Mouse (Mus musculus) neural tube, embryonic 15.5 days (tissue): ENCODE data around the gene Psmb3. TPM values are rescaled to one million over a fixed set of nuclear protein-coding genes. Genes with fewer than 3 reads are reported as not detected.

ENCODE experiments used
- ATAC-seq: fragments of 200-750 bp; cut with Nextera tagmentation; 2 replicates; pipeline ENCODE4 v1.8.0; 2017; ENCODE audit warnings: mild to moderate bottlenecking, moderate TSS enrichment, moderate library complexity; ENCODE audit not compliant: low FRiP score
- H3K27ac ChIP-seq: fragments of 300-500 bp; sonication (generic); replicated peaks from 2 replicates; pipeline ENCODE4 v1.5.1; 2015; ENCODE audit warnings: mild to moderate bottlenecking, inconsistent platforms
- H3K27me3 ChIP-seq: fragments of 300-500 bp; sonication (generic); replicated peaks from 2 replicates; pipeline ENCODE4 v1.6.1; 2015; ENCODE audit warnings: inconsistent platforms
- H3K36me3 ChIP-seq: fragments of 300-500 bp; sonication (generic); 2 replicates; pipeline ENCODE4 v1.6.1; 2015; ENCODE audit warnings: inconsistent platforms
- H3K4me1 ChIP-seq: fragments of 300-500 bp; sonication (generic); 2 replicates; pipeline ENCODE4 v1.6.1; 2015; ENCODE audit warnings: inconsistent platforms
- H3K4me2 ChIP-seq: fragments of 300-500 bp; sonication (generic); 2 replicates; pipeline ENCODE4 v1.6.1; 2015; ENCODE audit warnings: inconsistent platforms, mild to moderate bottlenecking, moderate library complexity
- H3K4me3 ChIP-seq: fragments of 300-500 bp; sonication (generic); replicated peaks from 2 replicates; pipeline ENCODE4 v1.5.1; 2015; ENCODE audit warnings: mild to moderate bottlenecking, inconsistent platforms
- H3K9ac ChIP-seq: fragments of 300-500 bp; sonication (generic); replicated peaks from 2 replicates; pipeline ENCODE4 v1.6.1; 2015; ENCODE audit warnings: mild to moderate bottlenecking, inconsistent platforms
- H3K9me3 ChIP-seq: fragments of 300-500 bp; sonication (generic); replicated peaks from 2 replicates; pipeline ENCODE4 v1.6.1; 2016; ENCODE audit warnings: inconsistent platforms
- WGBS: fragments of 180-500 bp; shearing (Covaris S2); methylation state at CpG from one replicate; pipeline ENCODE4 v1.1.7; 2015; ENCODE audit warnings: mixed read lengths; 5-methylcytosine and 5-hydroxymethylcytosine counted together
- polyA plus RNA-seq: library from polyadenylated mRNA; unstranded; fragments of >200 nt; fragmentation: Nextera tagmentation; extraction: Ambion mirVana; gene quantifications from 2 replicates; pipeline ENCODE4 v1.2.1, GENCODE M21; 2015

Psmb3 gene
- polyA plus RNA-seq, 1 experiment from 2014 or later = 459 TPM

DNA sequence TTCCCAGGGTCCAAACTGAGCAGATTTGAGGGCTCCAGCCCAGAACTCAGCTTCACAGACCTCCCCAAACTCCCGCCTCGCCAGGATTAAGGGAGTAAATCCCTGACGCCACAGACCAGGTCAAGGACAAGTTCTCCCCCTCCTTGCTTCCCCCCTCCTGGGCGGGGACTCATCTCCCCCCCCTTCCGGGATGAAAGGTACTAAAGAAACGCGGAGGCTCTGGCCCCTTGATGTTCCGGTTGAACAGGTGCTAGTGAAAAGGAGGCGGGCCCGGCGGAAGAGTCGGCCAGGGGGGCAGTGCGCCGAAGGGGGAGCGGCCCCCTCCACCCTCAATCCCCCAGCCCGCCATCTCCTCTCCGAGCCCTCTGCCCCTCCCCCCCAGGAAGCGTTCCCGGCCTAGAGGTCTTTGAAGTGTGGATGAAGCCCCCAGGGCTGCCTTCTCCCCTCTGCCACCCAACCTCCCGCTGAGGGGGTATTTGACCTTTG lies 41.5 kb upstream of the Psmb3 start:
- H3K4me2 ChIP-seq = peak overlapping the region; percentile 88
- no peak for ATAC-seq
- no peak overlapping the region for H3K27ac ChIP-seq
- H3K4me1 ChIP-seq = peaks cover 50% of the 10 kb centered on the region
- peaks cover 19% of the 10 kb centered on the region for H3K27me3 ChIP-seq
- no peaks in the 10 kb centered on the region for H3K9me3 ChIP-seq
- no peak overlapping the region for H3K9ac ChIP-seq
- WGBS = under 1% methylated on average over 20 of the region's 20 CpGs
- H3K36me3 ChIP-seq = peaks cover 6% of the 10 kb centered on the region
- H3K4me3 ChIP-seq = peak overlapping the region; percentile 82

- Histone ChIP-seq H3K27ac (peak overlapping the region; percentile 82; the same call in 1 of the 2 replicates), H3K4me2 (peak overlapping the region; percentile 88), H3K9ac (peak overlapping the region; percentile 73; the same call in 1 of the 2 replicates), H3K9me3 (no peaks in the 10 kb centered on the region), H3K36me3 (peaks cover 12% of the 10 kb centered on the region), H3K4me3 (peak overlapping the region; percentile 82), H3K27me3 (peaks cover 19% of the 10 kb centered on the region), H3K4me1 (peaks cover 50% of the 10 kb centered on the region)
- WGBS = 2% methylated on average over 21 of the region's 21 CpGs
- ATAC-seq = no peak
These were observed 40.8 kb upstream of the Psmb3 start for GRCm38 (mm10) chr11:97662207-97662892.

GRCm38 (mm10) chr11:97662893-97663527 lies 40.2 kb upstream of the Psmb3 start, which contains the start of gene Mllt6:
Gene Mllt6 (plus strand): TSS chr11:97663414.
- H3K27ac ChIP-seq = peak within 1 kb of the TSS; percentile 82
- peaks cover 50% of the 10 kb centered on the region for H3K4me1 ChIP-seq

DNA sequence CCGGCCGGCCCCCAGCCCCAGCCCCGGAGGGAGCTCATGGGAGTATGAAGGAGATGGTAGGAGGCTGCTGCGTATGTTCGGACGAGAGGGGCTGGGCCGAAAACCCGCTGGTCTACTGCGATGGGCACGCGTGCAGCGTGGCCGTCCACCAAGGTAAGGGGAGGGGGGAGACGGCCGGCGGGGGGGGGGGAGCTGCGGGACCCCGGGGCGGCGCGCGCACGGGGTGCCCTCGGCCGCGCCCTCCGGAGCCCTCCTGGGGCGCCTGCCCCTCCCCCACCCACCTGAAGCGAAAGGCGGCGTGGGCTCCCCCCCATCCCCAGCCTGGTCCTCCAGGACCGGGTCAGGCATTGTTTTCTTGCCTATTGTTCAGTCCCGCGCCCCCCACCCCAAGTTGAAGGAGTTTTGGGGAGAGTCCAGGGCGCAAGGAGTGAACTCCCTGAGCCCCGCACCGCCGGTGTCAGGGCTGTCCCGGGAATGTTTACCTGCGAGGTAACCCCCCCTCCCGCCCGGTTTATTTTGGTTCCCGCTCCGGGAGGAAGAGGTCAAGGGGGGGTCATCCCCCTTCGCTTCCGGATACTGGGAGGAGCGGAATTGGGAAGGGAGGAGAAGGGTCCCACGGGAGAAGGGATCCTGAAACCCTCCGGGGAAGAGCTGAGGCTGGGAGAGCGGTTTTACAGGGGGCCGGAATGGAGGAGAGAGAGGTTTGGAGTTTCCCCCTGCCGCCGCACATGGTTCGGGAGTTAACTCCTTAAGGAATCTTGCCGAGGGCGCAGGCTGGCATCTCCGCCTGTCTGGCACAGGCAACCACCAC lies 39.5 kb upstream of the Psmb3 start:
- peaks cover 50% of the 10 kb centered on the region for H3K4me1 ChIP-seq
- peak; percentile 42; the same call in 1 of the 2 replicates for ATAC-seq
- H3K27me3 ChIP-seq = peaks cover 19% of the 10 kb centered on the region
- H3K36me3 ChIP-seq = peaks cover 21% of the 10 kb centered on the region
- whole genome bisulfite sequencing = 1% methylated on average over 35 of the region's 57 CpGs
- H3K9ac ChIP-seq = peak overlapping the region; percentile 73
- peak overlapping the region; percentile 82 for H3K4me3 ChIP-seq
- H3K27ac ChIP-seq = peak overlapping the region; percentile 82
- no peaks in the 10 kb centered on the region for H3K9me3 ChIP-seq
- H3K4me2 ChIP-seq = peak overlapping the region; percentile 88

More at GRCm38 (mm10) chr11:97662893-97663527, 40.2 kb upstream of the Psmb3 start, which contains the start of gene Mllt6:
- peak within 1 kb of the TSS; percentile 82 for H3K4me3 ChIP-seq
- under 1% methylated on average over 22 of the region's 76 CpGs for WGBS
- H3K4me2 ChIP-seq = peak within 1 kb of the TSS; percentile 88
- peak; percentile 76 for ATAC-seq
- no peaks in the 10 kb centered on the region for H3K9me3 ChIP-seq
- peaks cover 19% of the 10 kb centered on the region for H3K27me3 ChIP-seq
- peak within 1 kb of the TSS; percentile 73 for H3K9ac ChIP-seq
- H3K36me3 ChIP-seq = peaks cover 15% of the 10 kb centered on the region

- H3K9ac ChIP-seq = peak overlapping the region; percentile 73
- peaks cover 19% of the 10 kb centered on the region for H3K27me3 ChIP-seq
- H3K27ac ChIP-seq = peak overlapping the region; percentile 82; the same call in 1 of the 2 replicates
- no peak for ATAC-seq
- H3K4me2 ChIP-seq = peak overlapping the region; percentile 88
- peaks cover 52% of the 10 kb centered on the region for H3K4me1 ChIP-seq
- WGBS = 0% methylated on average over 7 of the region's 8 CpGs
- H3K4me3 ChIP-seq = peak overlapping the region; percentile 82
- peaks cover 25% of the 10 kb centered on the region for H3K36me3 ChIP-seq
- H3K9me3 ChIP-seq = no peaks in the 10 kb centered on the region
These were observed 38.9 kb upstream of the Psmb3 start for GRCm38 (mm10) chr11:97664339-97664665.

GRCm38 (mm10) chr11:97664771-97665240 lies 38.4 kb upstream of the Psmb3 start:
- Histone ChIP-seq H3K4me3 (peak overlapping the region; percentile 82), H3K4me2 (peak overlapping the region; percentile 88), H3K27ac (0 out of 2 replicates have a peak overlapping the region, but pooled peaks have one; percentile 0), H3K27me3 (peaks cover 19% of the 10 kb centered on the region), H3K36me3 (peaks cover 30% of the 10 kb centered on the region), H3K9ac (0 out of 2 replicates have a peak overlapping the region, but pooled peaks have one; percentile 4), H3K4me1 (peaks cover 52% of the 10 kb centered on the region), H3K9me3 (no peaks in the 10 kb centered on the region)
- WGBS = 37% methylated on average over 6 of the region's 6 CpGs
- ATAC-seq = no peak

- WGBS = 89% methylated on average over 13 of the region's 13 CpGs
- no peak for ATAC-seq
- Histone ChIP-seq H3K36me3 (peaks cover 36% of the 10 kb centered on the region), H3K9me3 (no peaks in the 10 kb centered on the region), H3K4me1 (peaks cover 51% of the 10 kb centered on the region), H3K4me2 (peak overlapping the region; percentile 88), H3K4me3 (peak overlapping the region; percentile 82; the same call in 1 of the 2 replicates), H3K27ac (no peak overlapping the region), H3K27me3 (peaks cover 19% of the 10 kb centered on the region), H3K9ac (no peak overlapping the region)
These were observed 37.8 kb upstream of the Psmb3 start for GRCm38 (mm10) chr11:97665431-97665830.

GRCm38 (mm10) chr11:97666221-97666620 lies 37.0 kb upstream of the Psmb3 start:
- no peak for ATAC-seq
- H3K36me3 ChIP-seq = peaks cover 41% of the 10 kb centered on the region
- whole genome bisulfite sequencing = 89% methylated on average over 7 of the region's 7 CpGs

GRCm38 (mm10) chr11:97666794-97667193 lies 36.4 kb upstream of the Psmb3 start:
- Histone ChIP-seq H3K4me1 (peaks cover 38% of the 10 kb centered on the region), H3K27me3 (peaks cover 7% of the 10 kb centered on the region), H3K9ac (no peak overlapping the region), H3K4me3 (no peak overlapping the region), H3K4me2 (no peak overlapping the region), H3K36me3 (peaks cover 47% of the 10 kb centered on the region), H3K27ac (no peak overlapping the region), H3K9me3 (no peaks in the 10 kb centered on the region)
- ATAC-seq = no peak
- WGBS = 95% methylated on average over 15 of the region's 15 CpGs

More at GRCm38 (mm10) chr11:97666221-97666620, 37.0 kb upstream of the Psmb3 start:
- no peak overlapping the region for H3K9ac ChIP-seq
- no peak overlapping the region for H3K4me3 ChIP-seq
- H3K27me3 ChIP-seq = peaks cover 13% of the 10 kb centered on the region
- H3K27ac ChIP-seq = no peak overlapping the region
- H3K4me1 ChIP-seq = peaks cover 43% of the 10 kb centered on the region
- H3K4me2 ChIP-seq = no peak overlapping the region
- no peaks in the 10 kb centered on the region for H3K9me3 ChIP-seq

DNA sequence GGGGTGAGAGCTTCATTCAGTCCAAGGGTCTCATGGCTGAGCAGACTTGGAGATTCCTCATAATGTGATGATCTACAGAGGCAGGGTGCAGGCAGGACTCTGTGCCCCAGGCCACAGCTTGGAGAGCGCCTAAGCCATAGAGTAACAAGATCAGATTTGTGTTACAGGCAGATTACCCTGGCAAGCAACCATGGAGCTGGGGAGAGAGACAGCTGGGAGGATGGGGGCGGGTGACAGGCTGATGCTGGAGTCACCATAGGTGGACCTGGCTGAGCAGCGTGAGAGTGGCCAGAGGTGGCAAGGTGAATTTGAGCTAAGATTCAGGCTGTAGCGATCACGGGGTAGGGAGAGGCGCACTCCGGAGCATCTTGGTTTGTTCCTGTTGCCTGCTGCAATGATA lies 35.0 kb upstream of the Psmb3 start:
- WGBS = 94% methylated on average over 7 of the region's 7 CpGs

DNA sequence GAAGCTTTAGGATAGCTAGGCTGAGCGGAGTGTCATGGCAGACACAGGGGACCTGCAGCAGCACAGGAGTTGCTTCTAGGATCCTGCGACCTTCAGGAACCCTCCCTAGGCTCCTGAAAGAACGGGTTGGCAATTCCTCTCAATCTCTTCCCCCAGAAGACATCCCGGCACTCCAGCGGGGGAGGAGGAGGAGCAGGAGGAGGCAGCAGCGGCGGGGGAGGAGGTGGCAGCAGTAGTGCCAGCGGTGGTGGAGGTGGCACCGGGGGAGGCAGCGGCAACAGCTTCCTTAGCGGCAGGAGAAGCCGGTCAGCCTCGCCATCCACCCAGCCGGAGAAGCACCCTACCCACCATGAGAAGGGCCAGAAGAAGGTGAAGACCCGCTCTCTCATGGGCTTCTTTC lies 33.9 kb upstream of the Psmb3 start:
- no peak for ATAC-seq
- no peaks in the 10 kb centered on the region for H3K9me3 ChIP-seq
- no peaks in the 10 kb centered on the region for H3K27me3 ChIP-seq
- H3K4me2 ChIP-seq = no peak overlapping the region
- WGBS = 61% methylated on average over 15 of the region's 15 CpGs
- H3K27ac ChIP-seq = no peak overlapping the region; the same call in 1 of the 2 replicates
- peaks cover 69% of the 10 kb centered on the region for H3K36me3 ChIP-seq
- no peak overlapping the region for H3K4me3 ChIP-seq
- H3K9ac ChIP-seq = no peak overlapping the region
- peaks cover 25% of the 10 kb centered on the region for H3K4me1 ChIP-seq

More for the DNA sequence above, 35.0 kb upstream of the Psmb3 start:
- Histone ChIP-seq H3K9ac (no peak overlapping the region), H3K9me3 (no peaks in the 10 kb centered on the region), H3K36me3 (peaks cover 58% of the 10 kb centered on the region), H3K4me3 (no peak overlapping the region), H3K4me1 (peaks cover 27% of the 10 kb centered on the region), H3K27me3 (no peaks in the 10 kb centered on the region), H3K4me2 (no peak overlapping the region), H3K27ac (no peak overlapping the region)
- no peak for ATAC-seq
